Mouse (Mus musculus) embryonic facial prominence, embryonic 13.5 days (tissue): ENCODE data around the gene Gatad2b. TPM values are rescaled to one million over a fixed set of nuclear protein-coding genes. Genes with fewer than 3 reads are reported as not detected.
"Not testable (repeated sequence)": the region's sequence is repeated elsewhere in the genome, so short reads cannot be mapped to it uniquely, and the experiment has no call there.

Experiments
- ATAC-seq: fragments of 200-750 bp; cut with Nextera tagmentation; 2 replicates; pipeline ENCODE4 v1.8.0; 2017; ENCODE audit warnings: low read depth; ENCODE audit not compliant: insufficient number of reproducible peaks, insufficient read depth, low FRiP score, low TSS enrichment
- H3K27ac ChIP-seq: fragments of 300-500 bp; sonication (generic); 2 replicates; pipeline ENCODE4 v1.5.1; 2015; ENCODE audit warnings: moderate library complexity, mild to moderate bottlenecking, inconsistent platforms
- H3K27me3 ChIP-seq: fragments of 300-500 bp; sonication (generic); 2 replicates; pipeline ENCODE4 v1.6.1; 2015; ENCODE audit warnings: mild to moderate bottlenecking, inconsistent platforms
- H3K36me3 ChIP-seq: fragments of 300-500 bp; sonication (generic); 2 replicates; pipeline ENCODE4 v1.6.1; 2015; ENCODE audit warnings: mild to moderate bottlenecking, inconsistent platforms
- H3K4me1 ChIP-seq: fragments of 300-500 bp; sonication (generic); 2 replicates; pipeline ENCODE4 v1.6.1; 2015; ENCODE audit warnings: inconsistent platforms
- H3K4me2 ChIP-seq: fragments of 300-500 bp; sonication (generic); 2 replicates; pipeline ENCODE4 v1.6.1; 2015; ENCODE audit warnings: moderate library complexity, mild to moderate bottlenecking, inconsistent platforms
- H3K4me3 ChIP-seq: fragments of 300-500 bp; sonication (generic); 2 replicates; pipeline ENCODE4 v1.5.1; 2015; ENCODE audit warnings: mild to moderate bottlenecking, inconsistent platforms
- H3K9ac ChIP-seq: fragments of 300-500 bp; sonication (generic); 2 replicates; pipeline ENCODE4 v1.6.1; 2015; ENCODE audit warnings: mild to moderate bottlenecking, inconsistent platforms
- H3K9me3 ChIP-seq: fragments of 300-500 bp; sonication (generic); 2 replicates; pipeline ENCODE4 v1.6.1; 2016; ENCODE audit warnings: inconsistent platforms
- WGBS: fragments of 180-500 bp; shearing (Covaris S2); methylation state at CpG from one replicate; pipeline ENCODE4 v1.1.7; 2015; ENCODE audit warnings: mixed read lengths; 5-methylcytosine and 5-hydroxymethylcytosine counted together
- polyA plus RNA-seq: library from polyadenylated mRNA; unstranded; fragments of >200 nt; fragmentation: Nextera tagmentation; extraction: Ambion mirVana; gene quantifications from 2 replicates; pipeline ENCODE4 v1.2.1, GENCODE M21; 2015

Gatad2b gene
- polyA plus RNA-seq, 1 experiment from 2014 or later = 24.5 TPM

DNA sequence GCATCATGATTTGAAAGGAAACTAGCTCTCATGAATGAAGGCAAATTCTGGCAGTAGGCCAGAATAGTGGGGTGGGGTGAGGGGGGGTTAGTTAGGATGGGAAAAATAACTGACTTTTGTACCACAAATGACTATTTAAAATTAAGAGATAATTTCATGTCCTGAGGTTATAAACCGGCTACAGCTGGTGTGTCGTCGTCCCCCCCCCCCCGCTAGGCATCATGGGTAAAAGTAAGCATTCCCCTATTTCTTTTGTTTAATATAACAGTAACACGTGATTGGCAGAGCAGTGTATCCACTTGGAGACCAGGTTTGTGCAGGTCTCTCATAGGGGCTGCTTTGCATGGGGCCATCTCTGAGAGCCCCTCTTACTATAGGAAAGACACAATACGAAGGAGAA, 29.3 kb downstream of the Gatad2b start:
- no peak overlapping the region for H3K9ac ChIP-seq
- no peaks in the 10 kb centered on the region for H3K36me3 ChIP-seq
- H3K4me1 ChIP-seq = peaks cover 22% of the 10 kb centered on the region
- no peaks in the 10 kb centered on the region for H3K9me3 ChIP-seq
- no peaks in the 10 kb centered on the region for H3K27me3 ChIP-seq
- no peak for ATAC-seq
- peak overlapping the region; percentile 38 for H3K4me2 ChIP-seq
- no peak overlapping the region; the same call in 1 of the 2 replicates for H3K4me3 ChIP-seq
- peak overlapping the region; percentile 68; the same call in 1 of the 2 replicates for H3K27ac ChIP-seq
- 44% methylated on average over 6 of the region's 6 CpGs for WGBS

DNA sequence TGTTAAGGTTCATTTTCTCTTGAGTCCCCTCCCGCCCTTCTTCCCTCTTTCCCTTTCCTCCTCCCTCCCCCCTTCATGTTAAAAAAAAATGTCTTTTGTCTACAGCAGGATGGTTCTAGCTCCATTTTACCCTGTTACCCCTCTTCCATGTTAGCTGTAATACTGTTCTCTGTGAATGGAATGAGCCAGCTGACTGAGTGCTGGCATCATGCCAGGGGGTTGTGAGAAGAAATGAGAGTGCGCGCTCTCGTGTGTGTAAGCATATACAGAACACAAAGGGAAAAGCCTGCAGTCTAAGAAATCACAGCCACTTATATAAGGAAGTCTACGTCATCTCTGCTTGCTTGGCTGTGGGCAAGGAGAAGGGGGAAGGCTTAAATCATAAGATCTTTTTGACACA, 30.1 kb downstream of the Gatad2b start:
- H3K27ac ChIP-seq = peak overlapping the region; percentile 64

DNA sequence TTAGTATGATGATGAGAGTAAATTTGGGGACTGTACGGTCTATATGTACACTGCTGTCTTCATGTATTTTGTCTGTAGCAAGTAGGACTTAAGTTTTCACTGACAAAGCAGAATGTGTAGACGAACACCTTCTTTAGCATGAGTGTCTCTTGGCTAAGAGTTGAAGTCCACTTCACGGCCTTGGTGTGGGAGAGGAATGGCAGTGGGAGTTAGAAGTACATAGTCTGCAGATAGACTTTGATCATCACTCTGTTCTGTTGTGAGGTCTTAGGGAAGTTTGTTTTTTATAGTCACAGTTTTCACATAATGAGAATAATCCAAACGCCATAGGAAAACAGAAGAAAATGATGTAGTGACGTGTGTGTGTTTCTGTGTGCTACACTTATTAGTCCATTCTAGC, 39.5 kb downstream of the Gatad2b start:
- H3K4me2 ChIP-seq = no peak overlapping the region
- H3K36me3 ChIP-seq = no peaks in the 10 kb centered on the region
- H3K27ac ChIP-seq = no peak overlapping the region
- ATAC-seq = no peak
- H3K4me3 ChIP-seq = no peak overlapping the region
- H3K9ac ChIP-seq = no peak overlapping the region
- WGBS = 86% methylated on average over 5 of the region's 5 CpGs
- H3K27me3 ChIP-seq = no peaks in the 10 kb centered on the region
- H3K4me1 ChIP-seq = no peaks in the 10 kb centered on the region
- no peaks in the 10 kb centered on the region for H3K9me3 ChIP-seq

More for the DNA sequence above, 30.1 kb downstream of the Gatad2b start:
- peak; percentile 76; the same call in 1 of the 2 replicates for ATAC-seq
- no peaks in the 10 kb centered on the region for H3K27me3 ChIP-seq
- no peak overlapping the region for H3K9ac ChIP-seq
- H3K4me2 ChIP-seq = peak overlapping the region; percentile 38
- 14% methylated on average over 5 of the region's 5 CpGs for WGBS
- peaks cover 22% of the 10 kb centered on the region for H3K4me1 ChIP-seq
- no peak overlapping the region for H3K4me3 ChIP-seq
- no peaks in the 10 kb centered on the region for H3K36me3 ChIP-seq
- H3K9me3 ChIP-seq = no peaks in the 10 kb centered on the region

DNA sequence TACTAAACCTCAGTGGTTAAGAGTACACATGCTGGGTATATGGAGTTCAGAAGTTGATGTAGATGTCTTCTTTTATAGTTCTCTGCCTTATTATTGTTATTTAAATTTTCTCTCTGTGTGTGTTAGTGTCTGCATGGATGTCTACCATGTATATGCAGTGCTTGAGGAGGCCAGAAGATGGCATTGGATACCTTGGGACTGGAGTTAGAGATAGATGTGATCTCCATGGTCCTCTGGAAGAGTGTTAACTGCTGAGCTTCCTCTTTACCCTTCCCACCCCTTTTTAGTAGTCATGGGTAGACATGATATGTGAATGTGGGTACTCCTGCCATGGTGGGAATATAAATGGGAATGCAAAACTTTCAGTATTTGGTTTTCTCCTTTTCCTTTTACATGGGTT, 42.5 kb downstream of the Gatad2b start:
- ATAC-seq = no peak
- Histone ChIP-seq H3K4me1 (no peaks in the 10 kb centered on the region), H3K27me3 (no peaks in the 10 kb centered on the region), H3K36me3 (no peaks in the 10 kb centered on the region), H3K9me3 (no peaks in the 10 kb centered on the region), H3K4me3 (no peak overlapping the region), H3K4me2 (no peak overlapping the region), H3K9ac (no peak overlapping the region), H3K27ac (no peak overlapping the region)

DNA sequence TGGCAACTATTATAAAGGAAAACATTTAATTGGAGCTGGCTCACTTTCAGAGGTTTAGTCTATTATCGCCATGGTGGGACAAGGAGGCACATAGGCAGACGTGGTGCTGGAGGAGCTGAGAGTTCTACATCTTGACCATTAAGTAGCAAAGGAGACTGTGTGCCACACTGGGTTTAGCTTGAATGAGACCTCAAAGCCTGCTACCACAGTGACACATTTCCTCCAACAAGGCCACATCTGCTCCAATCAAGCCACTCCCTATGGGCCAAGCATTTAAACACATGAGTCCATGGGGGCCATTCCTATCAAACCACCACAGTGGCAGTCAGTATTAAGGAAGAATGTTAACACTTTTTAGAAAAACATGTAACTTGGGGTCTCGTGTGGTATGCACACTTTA, 45.2 kb downstream of the Gatad2b start:
- no peaks in the 10 kb centered on the region for H3K4me1 ChIP-seq
- no peak overlapping the region for H3K9ac ChIP-seq
- no peak for ATAC-seq
- 76% methylated on average over 3 of the region's 3 CpGs for WGBS
- H3K27ac ChIP-seq = no peak overlapping the region
- no peak overlapping the region for H3K4me3 ChIP-seq
- no peaks in the 10 kb centered on the region for H3K9me3 ChIP-seq
- peaks cover 14% of the 10 kb centered on the region for H3K36me3 ChIP-seq
- H3K4me2 ChIP-seq = no peak overlapping the region
- H3K27me3 ChIP-seq = no peaks in the 10 kb centered on the region

DNA sequence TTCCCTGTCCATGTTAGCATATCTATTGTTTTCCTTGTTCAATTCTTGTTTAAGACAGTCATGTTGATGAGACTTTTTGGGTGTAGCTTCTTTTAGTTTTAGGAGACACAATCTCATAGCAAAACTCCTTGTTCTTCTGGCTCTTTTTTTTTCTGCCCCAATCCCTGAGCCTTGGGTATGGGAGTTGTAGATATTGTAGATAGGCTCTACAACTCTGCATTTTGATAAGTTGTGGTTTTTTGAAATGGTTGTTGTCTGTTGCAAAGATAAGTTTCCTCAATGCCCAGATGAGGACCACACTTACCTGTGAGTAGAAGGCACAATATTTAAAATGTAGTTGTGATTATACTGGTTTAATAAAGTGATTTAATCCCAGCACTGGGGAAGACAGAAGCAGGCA, 47.2 kb downstream of the Gatad2b start:
- no peaks in the 10 kb centered on the region for H3K4me1 ChIP-seq
- no peak overlapping the region for H3K4me3 ChIP-seq
- H3K9ac ChIP-seq = no peak overlapping the region
- H3K4me2 ChIP-seq = no peak overlapping the region
- no peak overlapping the region for H3K27ac ChIP-seq
- H3K9me3 ChIP-seq = no peaks in the 10 kb centered on the region
- peaks cover 23% of the 10 kb centered on the region for H3K36me3 ChIP-seq
- ATAC-seq = no peak
- no peaks in the 10 kb centered on the region for H3K27me3 ChIP-seq

DNA sequence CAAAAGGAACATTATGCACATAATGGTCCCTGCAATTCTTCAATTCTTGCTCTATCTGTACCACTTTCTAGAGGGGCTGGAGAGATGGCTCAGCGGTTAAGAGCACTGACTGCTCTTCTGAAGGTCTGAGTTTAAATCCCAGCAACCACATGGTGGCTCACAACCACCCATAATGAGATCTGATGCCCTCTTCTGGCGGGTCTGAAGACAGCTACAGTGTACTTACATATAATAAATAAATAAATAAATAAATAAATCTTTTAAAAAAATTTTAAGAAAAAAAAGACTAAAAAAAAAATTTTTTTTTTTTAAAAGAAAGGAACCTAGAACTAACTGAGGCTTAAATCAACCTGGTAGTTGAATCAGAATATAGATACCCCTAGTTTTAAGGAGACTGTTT, 49.9 kb downstream of the Gatad2b start:
- H3K27me3 ChIP-seq, ATAC-seq, H3K4me1 ChIP-seq, H3K4me2 ChIP-seq, H3K9ac ChIP-seq, H3K9me3 ChIP-seq, H3K27ac ChIP-seq, H3K4me3 ChIP-seq: not testable (repeated sequence)
- peaks cover 49% of the 10 kb centered on the region for H3K36me3 ChIP-seq
- 72% methylated on average over 2 of the region's 2 CpGs for WGBS

DNA sequence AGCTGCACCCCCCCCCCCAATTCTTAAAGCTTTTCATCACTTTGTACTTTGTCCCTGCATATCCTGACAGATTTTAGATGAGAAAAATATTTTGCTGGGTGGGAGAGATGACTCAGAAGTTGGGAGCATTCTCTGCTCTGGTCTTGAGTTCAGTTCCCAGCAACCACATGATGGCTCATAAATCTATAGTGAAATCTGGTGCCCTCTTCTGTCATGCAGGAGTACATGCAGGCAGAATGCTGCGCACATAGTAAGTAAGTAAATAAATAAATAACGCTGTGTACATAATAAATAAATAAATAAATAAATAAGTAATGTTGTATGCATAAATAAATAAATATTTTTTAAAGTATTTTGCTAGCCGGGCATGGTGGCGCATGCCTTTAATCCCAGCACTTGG, 54.9 kb downstream of the Gatad2b start:
- ATAC-seq = no peak
- 97% methylated on average over 4 of the region's 4 CpGs for WGBS
- H3K36me3 ChIP-seq = peaks cover 72% of the 10 kb centered on the region

DNA sequence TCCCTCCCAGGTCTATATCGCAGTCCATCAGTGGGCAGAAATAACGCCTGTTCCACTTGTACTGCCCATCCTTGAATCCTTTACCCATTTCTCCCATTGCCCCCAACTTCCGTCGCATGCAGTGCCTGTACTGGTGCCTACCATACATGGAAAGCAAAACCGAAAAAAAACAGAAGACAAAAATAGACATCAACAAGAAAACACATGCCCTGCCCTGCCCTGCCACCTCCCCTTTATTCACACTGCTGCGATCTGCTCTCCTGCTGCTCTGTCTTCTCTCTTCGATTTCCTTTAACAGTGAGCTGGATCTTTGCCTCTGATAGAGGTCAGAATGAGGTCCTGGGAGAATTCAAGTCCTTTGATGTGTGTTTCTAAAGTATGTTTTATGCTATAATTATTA, 65.0 kb downstream of the Gatad2b start:
- H3K4me2 ChIP-seq = no peak overlapping the region
- no peak for ATAC-seq
- WGBS = 88% methylated on average over 7 of the region's 7 CpGs
- peaks cover 79% of the 10 kb centered on the region for H3K36me3 ChIP-seq
- H3K9ac ChIP-seq = no peak overlapping the region
- no peaks in the 10 kb centered on the region for H3K9me3 ChIP-seq
- H3K4me3 ChIP-seq = no peak overlapping the region
- H3K4me1 ChIP-seq = no peaks in the 10 kb centered on the region
- H3K27me3 ChIP-seq = no peaks in the 10 kb centered on the region
- H3K27ac ChIP-seq = no peak overlapping the region

More for the DNA sequence above, 54.9 kb downstream of the Gatad2b start:
- Histone ChIP-seq H3K9ac (no peak overlapping the region), H3K27ac (no peak overlapping the region), H3K4me2 (no peak overlapping the region), H3K4me3 (no peak overlapping the region), H3K9me3 (no peaks in the 10 kb centered on the region), H3K27me3 (no peaks in the 10 kb centered on the region), H3K4me1 (no peaks in the 10 kb centered on the region)

DNA sequence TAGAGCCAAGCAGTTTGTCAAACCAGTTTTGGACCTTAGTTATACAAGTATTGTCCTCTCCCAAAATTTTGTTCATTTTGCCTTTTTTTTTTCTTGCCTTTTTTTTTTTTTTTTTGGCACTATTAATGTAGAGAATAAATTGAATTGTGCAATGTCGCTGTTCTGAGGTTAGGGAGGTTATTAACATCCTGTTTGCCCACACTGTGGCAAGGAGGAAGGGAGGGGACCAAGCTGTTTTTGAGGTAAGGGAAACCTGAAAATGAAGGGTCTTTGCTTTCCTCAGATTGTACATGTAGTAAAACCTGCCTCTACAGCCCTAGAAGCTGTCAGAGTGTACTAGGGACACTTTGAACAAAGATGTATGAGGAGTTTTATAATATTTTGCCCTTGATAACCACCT, 66.3 kb downstream of the Gatad2b start:
- H3K4me3 ChIP-seq = no peak overlapping the region
- no peak overlapping the region for H3K9ac ChIP-seq
- H3K36me3 ChIP-seq = peaks cover 66% of the 10 kb centered on the region
- H3K4me2 ChIP-seq = no peak overlapping the region
- no peaks in the 10 kb centered on the region for H3K27me3 ChIP-seq
- no peaks in the 10 kb centered on the region for H3K4me1 ChIP-seq
- H3K9me3 ChIP-seq = no peaks in the 10 kb centered on the region
- 96% methylated on average over 1 of the region's 1 CpGs for WGBS
- no peak for ATAC-seq
- H3K27ac ChIP-seq = no peak overlapping the region

DNA sequence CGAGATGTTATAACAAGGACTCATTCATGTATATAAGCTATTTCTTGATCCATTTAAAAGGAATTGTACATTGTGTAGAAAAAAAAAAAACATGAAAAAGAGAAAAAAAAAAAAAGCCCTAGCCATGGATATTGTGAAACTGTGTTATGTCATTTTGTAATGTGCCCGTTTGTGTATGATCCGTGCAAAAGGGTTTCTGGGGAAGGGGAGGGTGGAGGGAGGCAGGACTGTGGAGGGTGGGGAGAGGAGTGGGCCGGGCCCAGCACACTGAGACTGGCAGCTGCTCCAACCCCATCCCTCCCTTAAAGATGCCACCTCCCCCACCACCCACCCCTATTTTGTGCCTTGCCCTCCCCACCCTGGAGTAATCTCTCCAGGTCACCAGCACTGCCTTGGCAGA, 68.5 kb downstream of the Gatad2b start:
- 90% methylated on average over 4 of the region's 4 CpGs for WGBS
- Histone ChIP-seq H3K9me3 (no peaks in the 10 kb centered on the region), H3K4me2 (no peak overlapping the region), H3K4me1 (no peaks in the 10 kb centered on the region), H3K27ac (no peak overlapping the region), H3K27me3 (no peaks in the 10 kb centered on the region), H3K36me3 (peaks cover 48% of the 10 kb centered on the region), H3K9ac (no peak overlapping the region), H3K4me3 (no peak overlapping the region)
- ATAC-seq = no peak

DNA sequence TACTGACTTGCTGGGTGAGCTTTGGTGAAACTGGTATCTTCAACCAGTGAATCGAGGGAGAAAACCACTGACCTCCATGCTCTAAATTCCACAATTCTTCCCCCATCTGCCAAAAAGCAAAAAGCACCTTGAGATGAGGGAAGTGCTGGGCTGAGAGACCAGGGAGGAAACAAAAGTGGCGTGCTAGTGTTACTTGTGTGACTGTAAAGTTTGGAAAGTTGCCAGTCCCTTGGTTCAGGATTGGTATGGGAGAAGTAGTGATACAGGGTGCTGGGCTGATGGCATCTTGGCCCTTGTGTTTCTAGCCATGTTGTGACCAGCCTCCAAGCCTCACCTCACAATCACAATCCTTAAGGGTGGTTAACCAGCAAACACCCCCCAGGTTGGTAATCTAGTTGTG, 69.4 kb downstream of the Gatad2b start:
- peaks cover 40% of the 10 kb centered on the region for H3K36me3 ChIP-seq
- 85% methylated on average over 2 of the region's 2 CpGs for WGBS
- H3K4me2 ChIP-seq = no peak overlapping the region

More for the DNA sequence above, 69.4 kb downstream of the Gatad2b start:
- H3K9me3 ChIP-seq = no peaks in the 10 kb centered on the region
- no peaks in the 10 kb centered on the region for H3K27me3 ChIP-seq
- ATAC-seq = no peak
- no peak overlapping the region for H3K27ac ChIP-seq
- H3K9ac ChIP-seq = no peak overlapping the region
- H3K4me3 ChIP-seq = no peak overlapping the region
- H3K4me1 ChIP-seq = no peaks in the 10 kb centered on the region
